Mouse (Mus musculus) CH12F3 (cell line): ENCODE data around the gene Adamtsl5.

Source experiments
- in situ Hi-C: fragments of 300-500 bp; cut with MboI; formaldehyde crosslinking; loops from 2 replicates; pipeline ENCODE4 v1.14.3; 2020; ENCODE audit warnings: low sequenced_read_pairs

Gene Adamtsl5

DNA sequence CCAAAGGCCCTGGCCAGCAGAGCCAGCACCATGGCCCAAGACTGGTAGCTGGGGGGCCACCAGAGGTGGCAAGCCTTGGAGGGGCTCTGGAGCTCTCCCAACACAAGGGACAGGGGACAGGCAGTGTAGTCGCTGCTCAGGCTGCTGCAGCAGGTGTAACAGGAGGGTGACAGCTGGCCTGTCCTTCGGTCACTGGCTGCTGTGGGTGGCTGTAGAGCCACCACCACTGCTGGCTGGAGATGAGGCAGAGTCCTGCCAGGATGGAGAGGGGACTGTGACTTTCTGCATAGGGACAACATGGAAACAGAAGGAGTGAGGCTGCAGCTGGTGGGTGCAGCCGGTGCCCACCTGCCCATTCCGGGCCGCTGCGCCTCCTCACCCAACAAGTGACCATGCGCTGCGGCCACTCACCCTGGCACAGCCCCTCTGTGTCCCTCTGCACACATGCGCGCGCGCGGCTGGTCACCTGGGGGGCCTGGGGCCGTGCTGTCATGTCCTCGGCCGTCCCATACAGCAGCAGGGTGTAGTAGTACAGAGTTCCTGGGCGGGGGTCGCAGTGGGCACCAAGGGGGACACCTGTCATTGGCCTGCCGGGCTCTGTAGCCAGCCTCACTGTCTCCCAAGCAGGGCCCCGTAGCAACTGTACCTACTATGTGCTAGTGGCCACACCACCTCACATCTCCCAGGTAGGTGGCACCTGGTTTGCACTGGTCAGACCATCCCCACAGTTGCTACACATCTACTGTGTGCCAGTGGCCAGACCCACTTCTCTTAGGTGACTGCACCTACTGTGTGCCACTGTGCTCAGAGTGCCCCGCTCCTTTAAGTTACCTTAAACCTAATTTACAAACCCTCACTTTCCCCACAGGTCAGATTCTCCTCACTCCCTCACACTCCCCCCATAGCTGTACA is 26.3 kb downstream of the Adamtsl5 start:
- in situ Hi-C loops, result no loop called here

GRCm38 (mm10) chr10:80321014-80321669 is 27.1 kb downstream of the Adamtsl5 start:
- in situ Hi-C loops, result no loop called here

DNA sequence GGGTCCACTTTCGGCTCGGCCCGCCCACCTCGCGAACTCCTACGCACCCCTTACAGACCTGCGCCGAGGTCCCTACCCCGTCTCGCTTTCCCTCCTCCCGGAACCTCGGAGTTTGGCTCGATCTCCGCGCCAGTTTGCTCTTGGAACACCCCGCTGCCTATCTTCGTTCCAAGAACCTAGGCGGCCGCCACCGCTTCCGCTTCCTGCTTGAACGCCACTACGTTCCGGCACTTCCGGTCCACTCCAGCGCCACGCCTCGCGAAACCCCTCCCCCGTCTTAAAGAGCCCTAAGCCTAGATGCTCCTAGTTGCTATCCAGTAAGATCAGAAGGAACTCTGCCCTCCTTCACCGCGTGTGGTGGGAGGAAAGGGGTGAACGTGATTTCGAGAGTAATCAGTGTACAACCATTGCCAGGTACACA is 27.9 kb downstream of the Adamtsl5 start, which contains the start of gene 2310011J03Rik:
2310011J03Rik (minus strand) TSS at position 198 of the 421 bp plus-strand sequence.
- in situ Hi-C loops, result no loop called here

GRCm38 (mm10) chr10:80317011-80317410 is 31.2 kb downstream of the Adamtsl5 start:
- in situ Hi-C loops, result no loop called here

DNA sequence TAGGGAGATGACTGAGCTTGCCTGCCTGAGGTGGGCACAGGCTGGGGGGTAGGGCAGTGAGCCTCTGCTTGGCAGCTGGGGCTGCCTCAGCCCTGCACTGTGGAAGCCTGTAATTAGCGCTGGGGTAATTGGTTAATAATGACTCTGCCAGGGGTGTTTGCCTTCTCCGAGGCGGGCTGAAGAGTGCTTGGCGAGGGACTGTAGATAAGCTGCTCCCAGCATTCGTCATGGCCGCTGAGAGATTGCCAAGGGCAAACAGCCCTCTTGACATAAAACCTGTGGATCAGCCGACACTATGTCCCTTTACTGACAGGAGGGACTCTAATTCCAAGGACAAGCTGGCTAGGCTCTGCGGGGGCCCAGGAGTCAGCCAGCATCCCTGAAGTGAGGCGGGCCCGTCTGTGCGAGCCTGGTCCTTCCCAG is 31.8 kb downstream of the Adamtsl5 start:
- in situ Hi-C loops, result no loop called here

GRCm38 (mm10) chr10:80315315-80315714 is 32.9 kb downstream of the Adamtsl5 start:
- in situ Hi-C loops, result no loop called here

DNA sequence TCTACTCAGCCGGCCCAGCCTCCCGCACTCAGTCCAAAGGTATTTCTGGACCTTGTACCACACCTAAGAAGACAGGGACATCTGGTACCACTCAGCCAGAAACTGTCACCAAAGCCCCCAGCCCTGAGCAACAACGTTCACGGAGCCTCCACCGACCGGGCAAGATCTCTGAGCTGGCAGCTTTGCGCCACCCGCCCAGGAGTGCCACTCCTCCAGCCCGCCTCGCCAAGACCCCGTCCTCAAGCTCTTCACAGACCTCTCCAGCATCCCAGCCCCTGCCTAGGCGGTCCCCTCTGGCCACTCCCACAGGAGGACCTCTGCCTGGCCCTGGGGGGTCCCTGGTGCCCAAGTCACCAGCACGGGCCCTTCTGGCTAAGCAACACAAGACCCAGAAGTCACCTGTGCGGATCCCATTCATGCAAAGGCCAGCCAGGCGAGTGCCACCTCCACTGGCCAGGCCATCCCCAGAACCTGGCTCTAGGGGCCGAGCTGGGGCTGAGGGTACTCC is 33.7 kb downstream of the Adamtsl5 start:
- in situ Hi-C loops, result no loop called here

DNA sequence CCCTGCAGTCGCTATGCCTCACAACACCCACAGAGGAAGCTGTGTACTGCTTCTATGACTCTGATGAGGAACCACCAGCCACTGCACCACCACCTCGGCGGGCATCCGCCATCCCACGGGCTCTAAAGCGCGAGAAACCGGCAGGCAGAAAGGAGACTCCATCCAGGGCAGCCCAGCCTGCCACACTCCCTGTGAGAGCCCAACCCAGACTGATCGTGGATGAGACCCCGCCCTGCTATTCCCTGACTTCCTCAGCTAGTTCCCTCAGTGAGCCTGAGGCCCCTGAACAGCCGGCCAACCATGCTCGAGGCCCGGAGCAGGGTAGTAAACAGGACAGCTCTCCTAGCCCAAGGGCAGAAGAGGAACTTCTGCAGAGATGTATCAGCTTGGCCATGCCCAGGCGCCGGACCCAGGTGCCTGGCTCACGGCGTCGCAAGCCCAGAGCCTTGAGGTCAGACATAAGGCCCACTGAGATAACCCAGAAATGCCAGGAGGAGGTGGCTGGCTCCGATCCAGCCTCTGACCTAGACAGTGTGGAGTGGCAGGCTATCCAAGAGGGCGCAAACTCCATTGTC is 34.5 kb downstream of the Adamtsl5 start:
- in situ Hi-C loops, result no loop called here

DNA sequence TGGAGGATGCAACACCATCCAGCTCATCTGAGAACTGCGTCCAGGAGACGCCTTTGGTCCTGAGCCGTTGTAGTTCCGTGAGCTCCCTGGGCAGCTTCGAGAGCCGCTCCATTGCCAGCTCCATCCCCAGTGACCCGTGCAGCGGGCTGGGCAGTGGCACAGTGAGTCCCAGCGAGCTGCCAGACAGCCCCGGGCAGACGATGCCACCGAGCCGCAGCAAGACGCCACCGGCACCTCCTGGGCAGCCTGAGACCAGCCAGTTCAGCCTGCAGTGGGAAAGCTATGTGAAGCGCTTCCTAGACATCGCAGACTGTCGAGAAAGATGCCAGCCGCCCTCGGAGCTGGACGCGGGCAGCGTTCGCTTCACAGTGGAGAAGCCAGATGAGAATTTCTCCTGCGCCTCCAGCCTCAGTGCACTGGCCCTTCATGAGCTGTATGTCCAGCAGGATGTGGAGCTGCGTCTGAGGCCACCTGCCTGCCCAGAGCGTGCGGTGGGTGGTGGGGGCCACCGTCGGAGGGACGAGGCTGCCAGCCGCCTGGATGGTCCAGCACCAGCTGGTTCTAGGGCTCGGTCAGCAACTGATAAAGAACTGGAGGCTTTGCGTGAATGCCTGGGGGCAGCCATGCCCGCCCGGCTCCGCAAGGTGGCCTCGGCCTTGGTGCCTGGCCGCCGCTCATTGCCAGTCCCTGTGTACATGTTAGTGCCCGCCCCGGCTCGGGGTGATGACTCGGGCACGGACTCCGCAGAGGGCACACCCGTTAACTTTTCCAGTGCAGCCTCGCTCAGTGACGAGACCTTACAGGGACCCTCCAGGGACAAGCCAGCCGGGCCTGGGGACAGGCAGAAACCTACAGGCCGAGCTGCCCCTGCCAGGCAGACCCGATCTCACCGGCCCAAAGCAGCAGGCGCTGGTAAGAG is 35.4 kb downstream of the Adamtsl5 start:
- in situ Hi-C loops, result no loop called here

DNA sequence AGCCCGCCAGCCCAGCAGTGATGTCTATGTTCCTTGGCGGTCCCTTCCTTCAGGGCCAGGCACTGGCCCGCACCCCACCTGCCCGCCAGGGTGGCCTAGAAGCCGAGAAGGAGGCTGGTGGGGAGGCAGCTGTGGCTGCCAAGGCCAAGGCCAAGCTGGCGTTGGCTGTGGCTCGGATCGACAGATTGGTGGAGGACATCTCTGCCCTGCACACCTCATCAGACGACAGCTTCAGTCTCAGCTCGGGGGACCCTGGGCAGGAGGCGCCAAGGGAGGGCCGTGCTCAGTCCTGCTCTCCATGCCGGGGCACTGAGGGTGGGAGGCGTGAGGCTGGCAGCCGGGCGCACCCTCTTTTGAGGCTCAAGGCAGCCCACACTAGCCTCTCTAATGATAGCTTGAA is 36.7 kb downstream of the Adamtsl5 start:
- in situ Hi-C loops, result no loop called here

- in situ Hi-C loops, result no loop called here
Observed at GRCm38 (mm10) chr10:80304862-80305261, 43.4 kb downstream of the Adamtsl5 start.

DNA sequence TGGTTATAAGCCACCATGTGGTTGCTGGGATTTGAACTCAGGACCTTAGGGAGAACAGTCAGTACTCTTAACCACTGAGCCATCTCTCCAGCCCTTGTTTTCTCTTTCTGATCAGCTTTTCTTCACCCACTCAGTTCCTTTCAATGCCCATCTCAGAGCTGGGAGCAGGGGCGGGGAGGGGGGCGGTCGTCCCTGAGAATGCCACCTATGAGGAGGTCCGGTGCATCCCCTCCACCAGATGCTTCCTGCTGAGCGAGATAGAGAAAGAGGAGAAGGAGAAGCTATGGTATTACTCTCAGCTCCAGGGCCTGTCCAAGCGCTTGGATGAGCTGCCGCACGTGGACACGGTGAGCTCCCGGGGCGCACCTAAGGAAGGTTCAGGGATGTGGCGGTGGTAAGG is 43.8 kb downstream of the Adamtsl5 start:
- in situ Hi-C loops, result no loop called here

- in situ Hi-C loops, result no loop called here
Observed at GRCm38 (mm10) chr10:80302471-80302881, 45.7 kb downstream of the Adamtsl5 start.

DNA sequence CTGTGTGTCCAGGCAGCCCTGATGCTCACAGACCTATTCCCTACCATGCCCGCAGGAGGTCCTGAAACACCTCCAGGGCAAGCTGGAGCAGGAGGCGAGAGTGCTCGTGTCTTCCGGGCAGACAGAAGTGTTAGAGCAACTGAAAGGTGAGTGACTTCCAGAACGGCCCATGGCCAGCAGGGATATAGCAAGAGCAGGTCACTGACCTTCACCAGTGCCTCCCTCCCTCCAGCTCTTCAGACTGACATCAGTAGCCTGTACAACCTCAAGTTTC is 46.2 kb downstream of the Adamtsl5 start:
- in situ Hi-C loops, result no loop called here

- in situ Hi-C loops, result no loop called here
Observed at GRCm38 (mm10) chr10:80301256-80302081, 46.7 kb downstream of the Adamtsl5 start.

- in situ Hi-C loops, result no loop called here
Observed at GRCm38 (mm10) chr10:80300672-80301181, 47.5 kb downstream of the Adamtsl5 start.

GRCm38 (mm10) chr10:80299824-80300223 is 48.4 kb downstream of the Adamtsl5 start:
- in situ Hi-C loops, result no loop called here

DNA sequence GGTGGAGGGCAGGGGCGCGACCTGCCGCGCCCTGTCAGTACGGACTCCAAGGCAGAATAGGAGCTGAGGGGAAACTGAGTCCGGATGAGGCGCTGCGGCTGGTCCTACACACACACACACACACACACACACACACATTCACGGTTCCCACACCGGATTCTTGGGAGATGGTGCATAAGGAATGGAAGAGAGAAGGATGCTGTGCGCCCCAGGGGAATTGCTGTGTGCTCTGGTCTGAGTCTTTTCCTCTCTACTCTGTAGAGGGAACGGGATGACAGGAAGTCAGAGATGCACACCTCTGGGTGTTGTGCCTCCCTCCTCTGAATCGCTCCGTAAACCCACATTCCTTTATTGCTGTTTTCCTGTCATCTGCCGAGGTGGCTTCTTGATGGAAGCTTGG is 48.9 kb downstream of the Adamtsl5 start:
- in situ Hi-C loops, result no loop called here

GRCm38 (mm10) chr10:80298571-80299281 is 49.5 kb downstream of the Adamtsl5 start:
- in situ Hi-C loops, result no loop called here
